Mouse (Mus musculus): ENCODE measurements around the gene Tram2. TPM values are rescaled to one million over a fixed set of nuclear protein-coding genes. Genes with fewer than 3 reads are reported as not detected.

Tram2 gene
- polyA plus RNA-seq (2014; fragmentation: Illumina TruSeq; extraction: RNeasy Lipid Tissue Mini Kit (QIAGEN cat#74804); ENCODE audit: low read depth, low replicate concordance), result 10.8 TPM

GRCm38 (mm10) chr1:21079217-21079773 lies at the start of gene Tram2:
TSS of gene Tram2 (minus strand) at chr1:21079229.

DNA sequence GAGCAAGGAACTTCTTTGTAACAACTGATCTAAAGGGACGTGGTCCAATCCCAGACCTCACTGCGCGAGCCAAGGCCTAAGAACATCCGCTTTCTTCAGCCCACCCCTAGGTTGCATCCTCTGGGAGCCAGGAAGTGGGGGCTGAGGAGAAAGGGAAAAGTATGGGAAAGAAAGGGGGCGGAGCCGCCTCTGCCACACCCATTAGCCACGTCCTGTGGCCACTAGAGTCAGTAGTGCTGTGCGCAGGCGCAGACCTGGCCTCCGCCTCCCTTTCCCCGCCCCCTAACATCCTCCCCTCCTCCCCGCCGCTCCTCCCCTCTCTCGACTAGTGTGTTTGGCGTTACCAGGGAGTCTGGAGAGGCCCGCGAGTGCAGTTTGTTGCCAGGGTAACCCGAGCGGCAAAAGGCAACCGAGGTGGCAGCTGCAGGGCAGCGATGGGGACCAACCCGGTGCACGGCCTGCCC lies 127.7 kb downstream of the Tram2 start, which contains the start of gene Efhc1:
Efhc1 (plus strand) TSS at position 327 of the 464 bp plus-strand sequence.

Other genes starting within 250 kb of the Tram2 start
- gene Paqr8, start 188.6 kb downstream of the Tram2 start, polyA plus RNA-seq (2014; fragmentation: Illumina TruSeq; extraction: RNeasy Lipid Tissue Mini Kit (QIAGEN cat#74804); ENCODE audit: low read depth, low replicate concordance), result 22.2 TPM
- gene Efhc1, start 127.6 kb downstream of the Tram2 start, polyA plus RNA-seq (2014; fragmentation: Illumina TruSeq; extraction: RNeasy Lipid Tissue Mini Kit (QIAGEN cat#74804); ENCODE audit: low read depth, low replicate concordance), result 390 TPM
- gene Tmem14a, start 139.3 kb upstream of the Tram2 start, polyA plus RNA-seq (2014; fragmentation: Illumina TruSeq; extraction: RNeasy Lipid Tissue Mini Kit (QIAGEN cat#74804); ENCODE audit: low read depth, low replicate concordance), result 1.3 TPM
- 51.9 TPM for gene Gsta3, start 161.4 kb upstream of the Tram2 start, polyA plus RNA-seq (2014; fragmentation: Illumina TruSeq; extraction: RNeasy Lipid Tissue Mini Kit (QIAGEN cat#74804); ENCODE audit: low read depth, low replicate concordance)

All from testis, adult 10 weeks (tissue).